8 mouse cellular contexts compared by ENCODE assay signal in the genomic region with DNA sequence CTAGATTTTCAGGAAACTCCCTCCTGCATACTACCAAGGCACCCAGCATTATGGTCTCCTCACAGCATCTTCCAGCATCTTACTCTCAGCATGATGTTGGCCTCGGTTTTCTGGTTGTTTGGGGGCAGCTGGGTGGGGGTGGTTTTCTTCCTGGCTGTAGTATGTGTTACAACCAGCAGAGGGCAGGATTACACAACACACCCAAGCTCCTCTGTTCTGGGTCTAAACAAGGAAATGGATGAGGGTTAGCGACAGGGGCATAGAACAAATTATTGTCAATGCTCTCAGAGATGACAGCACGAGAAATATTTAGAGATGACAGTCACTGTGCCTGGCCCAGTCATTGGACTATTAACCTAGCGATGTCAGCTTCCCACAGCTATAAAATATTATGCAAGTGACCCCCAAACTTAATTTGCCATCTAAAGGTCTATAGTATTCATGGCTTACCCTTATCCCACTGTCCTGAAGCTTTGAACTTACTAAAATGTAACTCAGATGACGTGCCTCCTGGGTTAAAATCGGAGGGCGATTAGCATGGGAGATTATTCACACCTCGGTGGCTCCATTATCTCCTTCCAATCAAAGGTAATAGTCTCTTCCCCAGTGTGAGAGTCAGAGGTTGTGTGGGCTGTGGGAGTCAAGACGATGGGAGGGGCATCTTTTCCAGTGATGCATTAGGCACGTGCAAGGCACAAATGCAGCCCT. TPM values are rescaled to one million over a fixed set of nuclear protein-coding genes. Genes with fewer than 3 reads are reported as not detected.
DNase-seq lines count a peak whose midpoint lies in the region; ATAC-seq and TF ChIP-seq lines count a peak whose summit lies in the region.

No protein-coding gene starts in this region.

- no peak overlapping the region for H3K9ac ChIP-seq in kidney, embryonic 16.5 days (replicated peaks; ENCODE audit: low read length)
- H3K9ac ChIP-seq in liver, postnatal 0 days (replicated peaks): no peak overlapping the region
- H3K9ac ChIP-seq in neural tube, embryonic 15.5 days (replicated peaks): no peak overlapping the region

- peak; percentile 95 for ATAC-seq in granulocyte monocyte progenitor cell, adult 5-6 weeks (replicated peaks; ENCODE audit: poor library complexity, severe bottlenecking)
- peak; percentile 19; the same call in 1 of the 2 replicates for ATAC-seq in kidney, embryonic 16.5 days (ENCODE audit: low FRiP score, low TSS enrichment)
- 0 out of 2 replicates have a peak, but pooled peaks have one; percentile 43 for ATAC-seq in liver, postnatal 0 days
- ATAC-seq in neural tube, embryonic 15.5 days (ENCODE audit: low FRiP score): peak; percentile 81
- no peak for ATAC-seq in erythroblast, adult 5-6 weeks (replicated peaks; ENCODE audit: low FRiP score, poor library complexity, severe bottlenecking)

- no peak overlapping the region for H3K27ac ChIP-seq in kidney, embryonic 16.5 days (ENCODE audit: low read length)
- no peak overlapping the region for H3K27ac ChIP-seq in liver, postnatal 0 days (ENCODE audit: low read depth)
- peak overlapping the region; percentile 51; the same call in 1 of the 2 replicates for H3K27ac ChIP-seq in neural tube, embryonic 15.5 days (replicated peaks)

- TF ChIP-seq EP300 in liver, postnatal 0 days (IDR thresholded peaks at IDR 0.05; ENCODE audit: low read depth): no peak

- no peaks in the 10 kb centered on the region for H3K9me3 ChIP-seq in kidney, embryonic 16.5 days (ENCODE audit: low read length)
- no peaks in the 10 kb centered on the region for H3K9me3 ChIP-seq in liver, postnatal 0 days (ENCODE audit: low read length)
- no peaks in the 10 kb centered on the region for H3K9me3 ChIP-seq in neural tube, embryonic 15.5 days (replicated peaks)

- peak; percentile 85 for TF ChIP-seq CTCF in liver, postnatal 0 days (IDR thresholded peaks at IDR 0.05; ENCODE audit: low read depth)

- H3K4me2 ChIP-seq in kidney, embryonic 16.5 days (replicated peaks; ENCODE audit: low read depth, low read length): no peak overlapping the region
- no peak overlapping the region for H3K4me2 ChIP-seq in liver, postnatal 0 days (ENCODE audit: low read depth, low read length)
- H3K4me2 ChIP-seq in neural tube, embryonic 15.5 days: no peak overlapping the region

- WGBS in kidney, embryonic 16.5 days: 13% methylated on average over 10 of the region's 10 CpGs
- 15% methylated on average over 10 of the region's 10 CpGs for WGBS in liver, postnatal 0 days (ENCODE audit: insufficient replicate concordance)
- WGBS in neural tube, embryonic 15.5 days: 6% methylated on average over 10 of the region's 10 CpGs

- no peaks in the 10 kb centered on the region for H3K4me1 ChIP-seq in kidney, embryonic 16.5 days (ENCODE audit: insufficient read depth, low read length)
- no peaks in the 10 kb centered on the region for H3K4me1 ChIP-seq in liver, postnatal 0 days (ENCODE audit: insufficient read depth)
- H3K4me1 ChIP-seq in neural tube, embryonic 15.5 days: peaks cover 15% of the 10 kb centered on the region

- no peaks in the 10 kb centered on the region for H3K27me3 ChIP-seq in kidney, embryonic 16.5 days (ENCODE audit: insufficient read depth, low read length)
- H3K27me3 ChIP-seq in liver, postnatal 0 days (ENCODE audit: insufficient read depth, low read length): no peaks in the 10 kb centered on the region
- H3K27me3 ChIP-seq in neural tube, embryonic 15.5 days (replicated peaks): no peaks in the 10 kb centered on the region

- peak; percentile 66 for DNase-seq in CD4-positive, CD25-positive, alpha-beta regulatory T cell, adult 2 months (ENCODE audit: low read depth, low spot score)
- peak; percentile 57 for DNase-seq in R1 (ENCODE audit: low read depth, low spot score)
- peak; percentile 57 to 75 for DNase-seq in cerebellum, postnatal 36 days
- peak; percentile 45 for DNase-seq in liver, postnatal 0 days

- no peaks in the 10 kb centered on the region for H3K36me3 ChIP-seq in kidney, embryonic 16.5 days (ENCODE audit: insufficient read depth, low read length)
- no peaks in the 10 kb centered on the region for H3K36me3 ChIP-seq in liver, postnatal 0 days (replicated peaks; ENCODE audit: insufficient read depth, low read length)
- no peaks in the 10 kb centered on the region for H3K36me3 ChIP-seq in neural tube, embryonic 15.5 days

- no peak overlapping the region for H3K4me3 ChIP-seq in kidney, embryonic 16.5 days (ENCODE audit: low read length)
- no peak overlapping the region for H3K4me3 ChIP-seq in liver, postnatal 0 days (ENCODE audit: low read depth, low read length)
- H3K4me3 ChIP-seq in neural tube, embryonic 15.5 days (replicated peaks): no peak overlapping the region

RNA-seq across cellular contexts. Expression of gene Nudt7, which starts 52.2 kb away (rescaled TPM):
- total RNA-seq in granulocyte monocyte progenitor cell, adult 5-6 weeks (2014; fragmentation: Nextera tagmentation): 21.4 and 27.0 TPM in 2 replicates
- 14.1 and 18.5 TPM in 2 replicates for total RNA-seq in granulocyte monocyte progenitor cell, adult 5-6 weeks (2017)
- 16.9 and 18.2 TPM in 2 replicates for polyA plus RNA-seq in kidney, embryonic 16.5 days (2015; fragmentation: Nextera tagmentation; extraction: Ambion mirVana)
- polyA plus RNA-seq in liver, postnatal 0 days (2015; fragmentation: Nextera tagmentation; extraction: Ambion mirVana): 42.4 and 42.7 TPM in 2 replicates
- 4.1 and 7.7 TPM in 2 replicates for polyA plus RNA-seq in neural tube, embryonic 15.5 days (2015; fragmentation: Nextera tagmentation; extraction: Ambion mirVana)
- total RNA-seq in erythroblast, adult 5-6 weeks (2015; ENCODE audit: low replicate concordance): 6.7 and 15.2 TPM in 2 replicates
- 3.3 and 4.7 TPM in 2 replicates for total RNA-seq in erythroblast, adult 5-6 weeks (2017; ENCODE audit: low replicate concordance)
